Mouse (Mus musculus) ES-E14 (cell line): ENCODE measurements at regions not wholly inside any gene's neighbourhood (a gene's known extent, or its start where the extent isn't known, plus 50 kb on each side); places are given as distances from the start of the nearest gene placed in this dataset.

Source experiments
- CHD2 ChIP-seq: IDR thresholded peaks from 2 replicates; pipeline ENCODE4 v1.6.1; 2014; ENCODE audit warnings: mild to moderate bottlenecking, low read depth, low read length, inconsistent platforms
- HCFC1 ChIP-seq: IDR thresholded peaks from 2 replicates; pipeline ENCODE4 v1.6.1; 2012; ENCODE audit warnings: low read length, inconsistent platforms, borderline replicate concordance; ENCODE audit not compliant: insufficient read depth
- ZNF384 ChIP-seq: IDR thresholded peaks from 2 replicates; pipeline ENCODE4 v1.6.1; 2012; ENCODE audit warnings: low read depth, low read length, inconsistent platforms

- no peak for TF ChIP-seq CHD2
- no peak for TF ChIP-seq ZNF384
- no peak for TF ChIP-seq HCFC1
Measured at GRCm38 (mm10) chr3:7013516-7013915, 393.3 kb upstream of the 1700008P02Rik start.
